Mouse (Mus musculus) hindlimb bud, embryonic 11.5 days (tissue): ENCODE results near the gene Matn4.

Experiments used
- DNase-seq: peaks from one replicate; pipeline ENCODE4 v3.0.0-alpha.2; 2012; ENCODE audit warnings: low read depth, low spot score; ENCODE audit errors: extremely low spot score

Matn4 gene

DNA sequence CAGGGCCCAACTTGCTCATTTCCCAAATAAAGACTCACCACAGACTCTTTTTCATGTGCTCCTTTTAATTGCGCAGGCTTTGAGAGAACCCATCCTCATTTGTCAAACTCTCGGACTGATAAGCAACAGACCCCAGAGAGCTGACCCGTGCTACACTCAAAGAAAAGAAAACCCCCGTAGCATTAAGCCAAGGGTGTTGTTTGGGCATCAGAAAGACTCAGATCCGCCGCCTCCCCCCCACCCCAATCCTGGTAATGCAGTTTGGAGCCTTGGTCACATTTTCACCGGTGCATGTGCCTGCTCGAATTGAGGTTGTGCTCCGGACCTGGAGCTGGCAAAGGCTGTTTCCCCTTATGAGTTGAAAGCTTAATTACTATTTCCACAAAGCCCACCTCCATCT is at the start of gene Matn4:
TSS of gene Matn4 (minus strand) at position 101 of the 400 bp plus-strand sequence.
- DNase-seq: no peak

DNA sequence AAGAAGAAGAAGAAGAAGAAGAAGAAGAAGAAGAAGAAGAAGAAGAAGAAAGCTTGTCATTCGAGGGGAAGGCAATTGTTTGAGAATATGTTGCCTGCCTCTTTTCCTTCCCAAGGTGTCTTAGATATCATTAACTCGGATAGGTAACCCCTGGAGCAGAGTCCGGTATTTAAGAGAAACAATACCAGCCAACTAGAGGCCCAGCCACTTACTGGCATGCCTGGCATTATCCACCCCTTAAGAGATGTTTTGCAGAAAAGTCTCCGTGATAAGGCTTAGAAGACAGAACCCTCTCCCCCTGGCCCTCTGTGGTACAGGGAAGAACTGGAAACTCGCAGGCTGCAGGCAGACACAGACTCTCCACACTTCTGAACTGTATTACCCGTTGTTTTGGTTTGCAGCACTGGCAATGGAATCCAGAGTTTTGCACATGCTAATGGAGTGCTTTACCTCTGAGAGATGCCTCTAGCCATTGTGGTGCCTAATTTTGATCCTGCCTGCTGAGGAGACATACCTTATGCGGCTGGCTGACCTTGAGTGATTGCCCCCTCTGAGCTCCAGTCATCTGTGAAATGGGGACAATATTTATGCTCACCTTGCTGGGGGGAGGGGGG is 49.0 kb upstream of the Matn4 start:
- DNase-seq: no peak

DNA sequence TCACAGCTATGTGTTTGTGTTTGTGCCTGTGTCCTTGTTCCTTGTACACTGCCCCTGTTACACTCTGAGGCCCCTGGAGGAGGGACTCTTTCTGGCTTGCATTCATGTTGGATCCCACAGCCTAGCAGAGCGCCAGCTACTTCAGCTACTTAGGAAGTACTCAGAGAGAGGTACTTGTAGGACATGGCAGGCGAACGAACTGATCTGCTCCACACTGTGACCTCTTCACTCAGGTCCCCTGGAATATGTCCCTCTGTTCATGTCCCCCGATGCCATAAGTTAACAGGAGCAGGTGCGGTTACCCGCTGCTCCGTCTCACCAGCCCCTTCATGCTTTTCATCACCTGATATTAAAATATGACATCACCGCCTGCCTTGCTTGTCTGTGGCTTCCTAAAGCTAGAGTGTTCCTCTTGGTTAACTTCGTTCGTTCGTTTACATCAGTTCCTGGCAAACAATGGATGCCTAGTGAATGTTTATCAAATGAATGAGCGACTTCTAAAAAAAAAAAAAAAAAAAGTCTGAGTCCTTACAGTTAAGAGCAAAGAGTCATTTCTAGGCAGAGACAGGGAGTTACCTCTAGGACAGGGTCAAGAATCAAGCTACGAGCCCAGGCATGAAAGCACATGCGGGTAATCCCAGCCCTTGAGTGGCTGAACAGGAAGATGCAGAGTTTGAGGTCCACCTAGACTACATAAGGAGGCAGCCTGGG is 48.2 kb upstream of the Matn4 start:
- no peak for DNase-seq

DNA sequence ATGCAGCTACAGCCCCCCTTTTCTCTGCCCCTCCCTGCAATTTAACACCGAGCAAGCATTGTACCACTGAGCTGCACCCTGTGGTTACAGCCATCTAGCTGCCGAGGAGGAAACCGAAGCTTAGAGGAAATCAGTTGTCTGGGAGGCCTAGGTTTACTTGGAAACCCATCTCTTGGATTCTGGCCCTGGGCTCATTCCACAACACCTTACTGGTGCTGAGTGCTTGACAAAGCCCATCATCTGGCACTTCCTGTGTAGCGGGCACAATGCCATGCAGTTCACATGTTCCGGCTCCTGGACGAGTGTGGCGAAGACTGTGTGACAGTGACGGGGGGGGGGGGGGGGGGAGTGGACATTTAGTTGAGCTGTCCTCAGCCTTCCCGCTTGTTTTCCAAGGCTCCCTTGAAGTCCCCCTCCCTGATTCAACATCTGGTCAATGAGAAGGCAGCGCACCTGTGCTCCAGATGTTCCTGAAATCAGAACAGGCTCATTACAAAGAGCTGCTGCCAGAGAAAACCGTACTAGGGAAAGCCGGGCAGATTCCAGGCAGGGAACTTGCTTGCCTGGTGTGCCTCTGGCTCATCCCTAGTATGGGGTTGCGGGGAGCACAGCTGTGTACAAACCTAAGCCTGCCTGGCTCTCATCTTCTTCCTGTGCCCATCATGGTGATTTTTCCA is 47.2 kb upstream of the Matn4 start:
- DNase-seq: no peak

DNA sequence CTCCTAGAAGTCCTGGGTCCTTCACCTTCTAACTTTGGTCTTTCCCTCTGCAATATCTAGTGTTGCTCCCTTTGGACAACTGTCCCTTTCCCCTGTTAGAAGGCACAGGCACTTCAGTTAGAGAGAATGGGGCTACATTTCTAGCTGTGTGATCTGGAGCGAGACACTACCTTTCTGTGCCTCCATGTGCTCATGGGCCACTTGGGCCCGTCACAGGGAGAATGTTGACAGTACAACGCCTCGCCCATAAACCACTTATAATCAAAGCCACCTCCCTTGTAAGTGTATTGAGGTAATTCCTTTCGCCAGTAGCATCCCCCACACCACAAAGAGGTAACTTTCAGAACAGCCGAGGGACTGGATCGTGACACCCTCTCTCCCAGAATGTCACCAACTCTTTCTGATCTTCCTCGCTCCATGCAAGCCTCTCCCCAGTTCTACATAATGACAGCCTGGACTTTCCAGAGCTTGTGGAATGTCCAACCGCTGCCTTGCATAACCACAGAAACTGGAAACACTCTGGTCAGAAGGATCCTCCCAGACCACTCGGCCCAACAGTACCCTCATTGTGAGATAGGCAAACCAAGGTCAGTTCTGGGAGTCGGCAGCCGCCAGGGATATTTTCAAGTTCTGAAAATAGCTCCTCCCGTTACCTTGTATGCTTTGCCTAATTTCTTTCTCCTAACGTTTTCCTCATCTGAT is 44.5 kb upstream of the Matn4 start:
- DNase-seq: no peak

DNA sequence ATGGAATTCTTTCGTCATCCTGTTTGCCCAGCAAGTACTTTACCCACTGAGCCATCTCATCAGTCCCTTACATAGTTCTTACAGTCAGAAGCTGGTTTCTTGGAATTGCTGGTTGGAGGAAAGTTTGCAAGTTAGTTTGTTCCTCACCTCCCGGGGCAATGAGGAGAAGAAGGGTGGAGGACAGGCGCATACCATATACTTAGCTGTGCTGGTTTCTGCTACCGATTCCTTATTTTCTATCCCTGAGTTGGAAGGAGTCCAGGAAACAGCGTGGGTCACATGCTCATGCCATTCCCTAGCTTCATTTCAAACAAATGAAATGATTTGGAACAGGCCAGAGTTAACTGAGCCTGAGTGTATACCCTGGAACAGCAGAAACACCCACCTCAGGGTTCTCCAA is 44.0 kb upstream of the Matn4 start:
- no peak for DNase-seq

DNA sequence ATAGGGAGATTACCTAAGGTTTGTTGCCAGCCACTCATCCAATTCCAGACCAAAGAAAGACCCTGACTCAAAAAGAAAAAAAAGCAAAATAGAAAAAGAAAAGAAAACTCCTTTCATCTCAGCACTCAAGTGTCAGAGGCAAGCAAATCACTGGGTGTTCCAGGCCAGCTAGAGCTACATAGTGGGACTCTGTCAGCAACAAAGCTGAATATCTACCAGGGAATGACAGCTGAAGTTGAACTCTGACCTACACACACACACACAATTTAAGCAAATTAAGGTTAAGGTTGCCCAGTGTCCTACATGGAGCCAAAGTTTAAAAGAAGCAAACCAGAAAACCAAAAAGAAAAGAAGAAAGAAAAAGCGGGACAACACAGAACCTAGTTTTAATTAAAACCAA is 43.2 kb upstream of the Matn4 start:
- no peak for DNase-seq

DNA sequence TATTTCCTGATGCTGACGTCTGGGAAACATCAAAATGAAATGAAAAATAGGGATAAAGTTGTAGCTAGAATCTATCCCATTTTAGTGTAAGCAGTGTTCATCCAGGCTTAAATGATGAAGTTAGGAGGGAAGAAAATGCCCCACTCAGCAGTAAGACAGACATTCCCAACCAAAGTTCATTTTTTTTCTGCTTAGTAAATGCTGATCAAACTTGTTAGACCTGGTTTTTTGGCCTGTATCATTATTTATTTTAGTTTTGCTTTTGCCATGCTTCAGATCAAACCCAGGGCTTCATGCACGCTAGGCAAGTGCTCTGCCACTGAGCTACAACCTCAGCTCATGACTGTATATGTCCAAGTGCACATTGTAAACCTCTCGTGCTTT is 41.1 kb upstream of the Matn4 start:
- DNase-seq: no peak

DNA sequence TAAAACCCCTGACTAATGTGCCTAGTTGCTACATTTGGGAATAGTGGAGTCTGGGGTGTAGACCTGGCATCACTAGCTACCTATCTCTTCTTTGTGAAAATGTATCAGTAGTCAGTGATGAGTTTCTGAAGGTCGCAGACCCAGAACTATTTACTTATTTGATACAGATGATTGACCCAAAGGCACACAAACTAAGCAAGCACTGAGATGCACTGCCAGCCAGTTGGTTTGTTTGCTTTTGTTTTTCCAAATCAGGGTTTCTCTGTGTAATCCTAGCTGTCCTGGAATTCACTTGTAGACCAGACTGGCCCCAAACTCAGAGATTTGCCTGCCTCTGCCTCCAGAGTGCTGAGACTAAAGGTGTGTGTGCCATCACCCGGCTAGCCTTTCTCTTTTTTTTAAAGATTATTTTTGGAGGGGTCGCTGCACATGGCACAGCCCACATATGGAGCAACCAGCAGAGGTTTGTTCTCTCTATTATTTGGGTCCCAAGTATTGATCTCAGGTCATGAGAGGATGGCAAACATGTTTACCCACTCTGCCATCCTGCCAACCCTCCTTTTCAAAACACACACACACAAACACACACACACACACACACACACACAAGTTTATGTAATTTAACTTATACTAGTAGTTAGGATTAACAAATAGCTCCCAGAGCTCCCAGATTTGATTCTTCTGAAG is 40.6 kb upstream of the Matn4 start:
- DNase-seq: no peak

DNA sequence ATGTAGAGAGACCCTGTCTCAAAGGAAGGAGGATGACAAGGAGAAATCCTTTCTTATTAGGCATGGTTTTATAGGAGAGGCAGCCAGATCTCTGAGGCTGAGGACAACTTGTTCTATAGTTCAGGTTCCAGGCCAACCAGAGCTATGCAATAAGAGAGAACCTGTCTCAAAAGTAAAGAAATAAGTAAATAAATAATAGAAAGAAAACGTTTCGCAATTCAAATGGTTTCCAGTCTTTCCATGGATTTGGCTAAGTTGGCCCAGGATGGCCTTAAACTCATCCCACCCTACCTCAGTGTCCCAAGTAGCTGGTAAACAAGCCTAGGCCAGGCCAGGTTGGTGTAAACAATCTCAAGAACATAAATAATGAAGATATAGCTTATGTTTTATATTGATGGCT is 39.7 kb upstream of the Matn4 start:
- no peak for DNase-seq

DNA sequence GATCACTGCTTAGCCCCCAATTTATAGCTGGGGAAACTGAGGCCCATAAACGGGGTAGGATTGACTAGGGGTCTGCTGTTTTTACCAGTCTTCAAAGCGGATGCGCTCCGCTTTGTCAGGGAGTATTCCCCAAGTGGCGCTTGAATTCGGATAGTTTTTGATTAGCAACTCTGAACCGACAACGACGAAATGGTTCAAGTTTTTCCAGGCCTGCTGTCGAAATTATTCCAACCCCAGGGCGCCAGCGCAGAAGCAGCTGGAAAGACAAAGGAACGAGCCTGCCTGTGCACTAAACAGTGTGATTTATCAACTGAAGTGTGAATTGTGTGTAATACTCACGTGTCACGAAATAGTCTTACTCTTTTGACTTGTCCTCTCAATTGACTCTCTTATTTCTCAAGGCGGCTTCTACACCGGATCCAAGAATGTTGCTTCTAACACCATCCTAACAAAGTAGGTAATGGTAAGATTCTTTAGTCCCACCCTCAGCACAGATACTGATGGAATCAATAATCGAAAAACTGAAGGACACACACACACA is 38.6 kb upstream of the Matn4 start, which contains the start of gene Sdc4:
TSS of gene Sdc4 (minus strand) at position 428 of the 541 bp plus-strand sequence.
- DNase-seq: no peak

DNA sequence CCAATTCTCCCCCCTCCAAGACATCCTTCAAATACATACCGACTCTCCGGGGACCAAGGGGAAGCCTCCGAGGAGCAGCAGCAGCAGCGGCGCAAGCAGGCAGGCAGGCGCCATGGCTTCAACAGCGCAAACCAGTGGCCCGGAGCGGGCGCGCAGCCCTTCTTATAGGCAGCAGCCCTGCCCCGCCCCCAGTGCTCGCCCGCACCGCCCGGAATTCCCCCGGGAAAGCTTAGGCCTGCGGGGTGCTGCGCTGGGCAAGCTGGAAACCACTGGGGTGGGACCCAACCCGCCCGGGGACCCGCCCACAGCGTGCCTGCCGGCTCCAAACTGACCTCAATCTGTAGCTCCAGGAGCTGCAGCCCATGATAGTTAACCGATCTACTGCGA is 38.1 kb upstream of the Matn4 start:
- no peak for DNase-seq

DNA sequence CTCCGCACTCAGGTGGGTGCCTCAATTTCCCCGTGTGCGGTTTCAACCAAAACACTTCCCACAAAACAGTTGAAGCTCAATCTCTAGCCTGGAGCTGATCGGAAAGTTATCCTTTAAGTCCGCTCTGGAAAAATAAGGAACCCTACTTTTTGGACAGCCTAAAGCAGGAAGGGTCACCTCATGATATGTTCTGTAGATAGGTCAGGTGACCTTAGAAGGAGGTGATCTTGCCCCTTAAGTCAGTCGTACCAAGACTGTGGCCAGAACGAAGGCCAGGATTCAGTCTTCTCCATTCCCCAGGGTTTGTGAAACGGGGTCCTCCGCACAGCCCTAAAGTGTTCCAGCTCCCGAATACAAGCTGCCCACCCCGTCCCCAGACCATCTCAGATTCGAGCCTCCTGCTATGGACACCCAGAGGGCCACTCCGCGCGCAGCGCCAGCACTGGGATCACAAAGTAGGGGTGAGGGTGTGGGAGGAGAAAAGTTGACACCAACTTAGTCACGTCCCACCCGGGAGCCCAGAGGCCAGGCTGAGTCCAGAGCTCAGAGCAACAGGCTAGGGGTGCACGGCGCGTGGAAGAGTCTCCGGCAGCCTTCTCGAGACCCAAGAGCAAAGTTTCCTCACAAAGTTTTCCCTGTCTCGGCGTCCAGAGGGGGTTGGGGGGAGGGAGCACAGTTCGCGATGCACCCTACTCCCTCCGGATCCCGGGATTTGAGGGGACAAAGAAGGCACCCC is 37.5 kb upstream of the Matn4 start:
- DNase-seq: no peak

DNA sequence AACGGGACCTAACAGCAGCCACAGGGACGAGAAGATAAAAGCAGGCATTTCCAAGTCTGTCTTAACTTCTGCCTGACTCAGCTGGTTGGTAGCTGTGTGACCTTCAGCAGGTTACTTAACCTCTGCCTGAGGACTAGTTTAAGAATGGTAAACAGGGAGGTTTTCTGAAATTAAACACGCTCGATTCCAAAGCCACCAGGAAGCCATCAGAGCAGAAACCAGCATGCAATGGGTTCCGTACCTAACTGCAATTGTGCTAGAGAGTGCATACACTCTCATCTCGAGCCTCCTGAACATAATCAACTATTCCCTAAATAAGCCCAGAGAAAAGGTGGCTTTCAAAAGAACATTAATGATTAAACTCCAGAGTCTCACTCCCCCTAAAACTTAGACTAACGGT is 36.8 kb upstream of the Matn4 start:
- no peak for DNase-seq

DNA sequence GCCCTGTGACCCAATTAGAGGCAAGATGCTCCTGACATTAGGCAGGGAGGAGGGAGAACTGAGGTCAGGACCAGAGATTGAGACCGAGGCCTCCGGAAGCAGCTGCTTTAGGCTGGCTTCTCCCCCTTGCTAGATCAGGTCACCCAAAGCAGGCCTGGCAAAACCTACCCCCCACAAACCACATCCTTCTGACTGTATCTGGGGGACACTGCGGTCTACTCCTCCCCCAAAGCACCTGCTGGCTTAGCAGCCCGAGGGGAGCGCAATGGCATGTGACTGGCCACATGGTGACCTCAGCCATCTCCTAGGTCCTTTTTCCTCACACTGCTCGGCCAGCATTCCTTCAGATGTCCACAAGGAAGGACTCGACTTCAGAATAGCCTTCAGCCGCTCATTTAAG is 36.2 kb upstream of the Matn4 start:
- no peak for DNase-seq

DNA sequence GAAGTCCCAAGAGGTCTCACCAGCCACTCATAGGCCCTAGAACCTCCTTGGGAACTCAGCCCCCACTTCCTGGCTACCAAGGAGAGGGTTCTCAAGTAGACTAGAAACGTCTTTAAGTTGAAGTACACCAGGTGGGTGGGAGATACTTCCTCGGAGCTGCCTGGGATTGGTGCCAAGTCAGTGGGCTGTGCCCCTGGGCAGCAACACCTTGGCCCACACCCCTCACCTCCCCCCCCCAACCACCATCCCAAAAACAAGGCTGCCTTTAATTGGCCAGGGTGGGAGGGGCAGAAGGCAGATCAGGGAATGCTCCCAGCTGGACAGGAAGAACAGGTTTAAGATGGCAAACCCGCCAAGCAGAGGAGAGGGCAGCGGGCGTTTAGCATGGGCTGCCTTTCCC is 35.4 kb upstream of the Matn4 start:
- DNase-seq: no peak

DNA sequence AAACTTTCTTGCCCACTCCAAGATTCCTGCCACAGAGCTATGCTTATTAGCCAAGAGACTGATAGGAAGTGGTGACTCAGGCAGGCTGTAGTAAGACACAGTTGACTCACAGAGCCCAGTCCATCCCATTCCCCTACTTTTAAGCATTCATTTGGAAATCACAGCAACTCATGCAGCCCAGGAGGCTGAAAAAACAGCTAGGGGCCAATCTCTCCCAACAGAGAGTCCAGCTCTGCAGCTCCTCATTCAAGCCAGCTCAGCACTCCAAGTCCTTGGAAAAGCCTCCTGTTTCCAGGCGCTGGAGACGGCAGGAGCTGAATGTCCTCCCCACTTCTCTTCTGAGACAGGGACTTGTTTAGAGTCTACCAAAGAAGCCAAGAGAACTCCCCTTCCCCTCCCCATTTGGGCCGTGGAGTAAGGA is 34.1 kb upstream of the Matn4 start:
- no peak for DNase-seq

DNA sequence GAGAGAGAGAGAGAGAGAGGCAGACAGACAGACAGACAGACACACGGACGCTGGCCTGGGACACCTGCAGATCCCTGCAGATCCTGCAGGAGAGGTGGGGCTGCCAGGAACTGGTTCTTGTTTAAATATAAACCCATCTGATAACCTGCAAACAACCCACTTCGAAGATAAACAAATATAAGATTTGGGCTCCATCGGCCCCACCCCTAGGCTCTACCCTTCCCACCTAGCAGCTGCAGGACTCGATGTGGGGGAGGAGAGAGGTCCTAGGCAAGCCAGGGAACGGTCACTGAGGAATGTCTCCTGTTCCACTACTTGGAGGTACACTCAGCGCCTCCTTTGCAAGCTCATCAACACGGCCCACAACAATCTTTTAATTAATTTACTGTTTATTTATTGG is 33.3 kb upstream of the Matn4 start:
- DNase-seq: no peak

DNA sequence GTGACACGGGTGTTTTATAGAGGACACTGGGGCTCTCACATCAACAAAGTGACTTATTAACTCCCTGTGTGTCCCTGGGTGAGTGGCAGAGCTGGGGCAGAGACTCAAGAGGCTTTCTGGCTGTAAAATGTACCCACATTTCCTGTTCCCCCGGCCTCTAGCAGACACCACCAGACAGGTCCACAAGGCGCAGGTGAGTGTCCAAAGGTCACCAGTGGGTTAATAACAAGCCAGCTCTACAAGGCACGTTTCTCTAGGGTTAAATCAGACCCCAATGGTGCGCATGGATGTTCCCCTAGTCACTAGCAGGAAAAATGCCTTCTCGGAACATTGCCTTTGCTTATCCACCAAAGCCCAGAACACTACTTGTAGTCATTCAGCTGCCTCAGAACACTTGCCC is 32.8 kb upstream of the Matn4 start:
- no peak for DNase-seq

DNA sequence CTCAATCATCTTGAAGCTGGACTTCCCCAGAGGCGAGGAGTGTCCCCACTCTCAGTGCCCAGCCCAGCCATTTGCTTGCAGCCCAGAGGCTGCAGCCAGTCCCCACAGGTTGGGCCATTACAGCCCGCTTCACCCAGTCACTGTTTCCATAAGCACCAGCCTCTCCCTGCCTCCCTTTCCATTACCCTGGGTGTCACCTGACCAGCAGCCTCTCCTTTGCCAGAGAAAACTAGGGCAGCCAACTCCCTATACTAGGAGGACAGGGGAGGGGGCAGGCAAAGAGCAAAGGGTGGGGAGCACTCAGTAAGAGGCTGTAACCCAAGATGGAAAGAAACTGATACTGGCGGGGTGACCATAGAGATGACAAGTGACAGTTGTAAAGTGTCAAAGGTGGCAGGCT is 32.0 kb upstream of the Matn4 start:
- DNase-seq: no peak
